Mouse (Mus musculus): ENCODE results near the gene Srsf9. TPM values are rescaled to one million over a fixed set of nuclear protein-coding genes. Genes with fewer than 3 reads are reported as not detected.
A peak's percentile ranks its signal among the peaks of the same experiment; 100 is the strongest.

The Srsf9 gene
- polyA plus RNA-seq, 1 experiment from 2014 or later, result 433 TPM

DNA sequence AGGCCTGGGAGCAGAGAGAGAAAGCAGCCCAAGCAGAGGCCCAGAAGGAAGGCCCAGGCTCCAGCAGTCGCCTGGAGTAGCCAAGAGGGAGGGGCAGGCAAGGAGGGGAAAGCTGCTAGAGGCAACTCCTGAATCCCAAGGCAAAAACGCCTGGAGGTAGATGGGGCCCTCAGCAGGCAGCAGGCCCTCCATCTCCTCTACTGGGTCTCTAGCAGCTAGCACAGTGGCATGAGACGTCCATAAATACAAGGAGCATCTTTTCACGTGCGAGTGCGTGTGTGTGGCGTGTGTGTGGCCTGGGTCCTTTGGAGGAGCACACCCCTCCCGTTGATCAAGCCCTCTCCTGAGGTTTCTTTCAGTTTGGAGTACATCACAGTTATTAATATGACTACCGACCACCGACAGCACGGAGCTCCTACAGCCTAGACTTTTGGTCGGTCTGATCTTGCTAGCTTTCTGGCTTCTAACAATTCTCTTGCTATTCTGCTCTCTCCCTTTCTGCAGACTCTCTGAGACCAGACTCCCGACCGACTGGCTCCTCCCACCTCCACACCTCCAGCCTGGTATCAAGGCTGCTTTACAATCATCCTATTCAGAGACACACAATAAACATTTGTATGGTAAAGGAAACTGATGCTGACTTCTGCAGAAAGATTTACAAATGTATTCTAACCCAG, 9.9 kb upstream of the Srsf9 start:
- DNase-seq (ENCODE audit: low spot score) (peak; percentile 65), ATAC-seq (ENCODE audit: insufficient number of reproducible peaks, low FRiP score, low TSS enrichment, low read depth) (peak; percentile 63; the same call in 1 of the 2 replicates)
- no peaks in the 10 kb centered on the region for H3K9me3 ChIP-seq (ENCODE audit: control insufficient read depth, low read length)
- H3K27ac ChIP-seq (replicated peaks; ENCODE audit: low read depth, low read length), result peak overlapping the region; percentile 94
- peak overlapping the region; percentile 25; the same call in 1 of the 2 replicates for H3K4me2 ChIP-seq (ENCODE audit: low read depth, severe bottlenecking)
- WGBS, result 4% methylated on average over 14 of the region's 14 CpGs
- H3K4me3 ChIP-seq (ENCODE audit: low read depth, low read length), result no peak overlapping the region
- peak overlapping the region; percentile 57 for H3K9ac ChIP-seq (ENCODE audit: low read length)
- no peaks in the 10 kb centered on the region for H3K36me3 ChIP-seq (ENCODE audit: control insufficient read depth, insufficient read depth, low read length)
- no peaks in the 10 kb centered on the region for H3K27me3 ChIP-seq (ENCODE audit: control insufficient read depth, insufficient read depth, low read length)
- H3K4me1 ChIP-seq (ENCODE audit: control insufficient read depth, insufficient read depth, low read length), result peaks cover 34% of the 10 kb centered on the region

DNA sequence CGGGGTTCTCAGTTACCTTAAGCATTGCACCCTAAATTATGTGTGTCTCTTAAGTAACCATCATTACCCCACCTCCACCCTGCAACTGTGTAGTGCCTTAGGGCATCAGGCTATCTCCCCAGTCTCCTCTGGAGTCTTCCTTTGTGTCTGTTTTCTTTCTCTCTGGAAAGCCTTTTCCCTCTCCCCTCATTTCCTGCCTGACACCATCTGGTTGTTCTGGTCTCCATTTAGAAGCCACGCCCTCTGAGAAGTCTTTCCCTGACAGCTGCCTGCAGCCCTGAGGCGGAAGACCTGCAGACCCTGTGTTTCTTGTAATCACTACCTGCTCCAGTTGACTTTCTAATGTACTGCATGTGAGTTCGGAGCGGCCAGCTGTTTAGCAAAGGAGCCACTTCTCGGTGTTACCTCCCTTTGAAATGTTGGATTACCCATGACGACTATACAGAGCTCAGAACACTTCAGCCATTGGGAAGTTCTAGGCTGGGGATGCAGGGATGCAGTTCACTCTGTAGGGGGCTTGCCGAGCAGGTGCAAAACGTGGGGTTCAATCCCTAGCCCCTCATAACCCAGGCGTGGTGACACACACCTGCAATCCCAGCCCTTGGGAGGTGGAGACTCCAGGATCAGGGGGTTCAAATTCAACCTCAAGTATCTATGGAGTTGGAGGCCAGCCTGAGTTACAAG, 9.2 kb upstream of the Srsf9 start:
- DNase-seq (ENCODE audit: low spot score) (peak; percentile 78), ATAC-seq (ENCODE audit: insufficient number of reproducible peaks, low FRiP score, low TSS enrichment, low read depth) (peak; percentile 76)
- Histone ChIP-seq H3K4me1 (ENCODE audit: control insufficient read depth, insufficient read depth, low read length) (peaks cover 34% of the 10 kb centered on the region), H3K36me3 (ENCODE audit: control insufficient read depth, insufficient read depth, low read length) (no peaks in the 10 kb centered on the region), H3K27ac (replicated peaks; ENCODE audit: low read depth, low read length) (peak overlapping the region; percentile 94), H3K4me3 (ENCODE audit: low read depth, low read length) (no peak overlapping the region), H3K27me3 (ENCODE audit: control insufficient read depth, insufficient read depth, low read length) (no peaks in the 10 kb centered on the region), H3K9me3 (ENCODE audit: control insufficient read depth, low read length) (no peaks in the 10 kb centered on the region), H3K4me2 (ENCODE audit: low read depth, severe bottlenecking) (peak overlapping the region; percentile 25; the same call in 1 of the 2 replicates), H3K9ac (ENCODE audit: low read length) (no peak overlapping the region)
- under 1% methylated on average over 10 of the region's 10 CpGs for WGBS

DNA sequence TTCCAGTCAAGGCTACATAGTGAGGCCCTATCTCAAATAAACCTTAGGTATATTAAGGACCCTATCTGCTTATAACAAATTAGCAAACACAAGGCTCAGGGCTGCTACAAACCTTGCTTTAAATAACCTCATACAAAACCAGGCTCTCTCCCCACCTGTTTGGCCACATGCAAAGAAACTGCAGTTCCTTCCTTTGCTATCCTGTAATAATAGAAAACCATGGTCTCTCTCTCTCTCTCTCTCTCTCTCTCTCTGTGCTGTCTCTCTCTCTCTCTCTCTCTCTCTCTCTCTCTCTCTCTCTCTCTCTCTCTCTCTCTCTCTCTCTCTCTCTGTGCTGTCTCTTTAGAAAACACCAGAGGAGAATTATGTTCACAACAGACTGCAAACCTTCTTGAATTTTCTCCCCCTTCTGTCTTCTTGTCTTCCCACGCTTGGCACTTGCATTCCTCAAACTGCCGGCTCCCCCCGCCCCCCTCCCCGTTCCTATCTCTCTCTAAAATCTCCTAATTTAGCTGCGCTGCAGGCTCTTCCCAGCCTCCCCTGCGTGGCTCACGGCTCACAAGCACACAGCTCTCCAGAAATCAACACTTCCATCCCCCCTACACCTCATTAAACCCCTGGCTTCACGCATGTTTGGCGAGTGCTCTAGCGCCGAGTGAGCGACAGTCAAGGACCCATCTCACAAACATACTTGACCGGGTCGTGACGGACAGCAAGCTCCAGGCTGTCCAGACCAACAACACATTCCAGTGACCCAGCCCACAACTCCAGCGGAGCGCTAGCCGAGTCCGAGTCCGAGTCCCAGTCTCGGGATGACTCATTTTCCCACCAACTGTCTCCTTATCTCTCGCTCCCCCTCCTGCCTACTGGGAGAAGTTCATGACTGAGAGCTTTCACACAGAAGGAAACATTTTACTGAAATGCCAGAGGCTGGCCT, 7.7 kb upstream of the Srsf9 start:
- under 1% methylated on average over 22 of the region's 22 CpGs for WGBS
- peak; percentile 40; the same call in 1 of the 2 replicates for ATAC-seq (ENCODE audit: insufficient number of reproducible peaks, low FRiP score, low TSS enrichment, low read depth)

DNA sequence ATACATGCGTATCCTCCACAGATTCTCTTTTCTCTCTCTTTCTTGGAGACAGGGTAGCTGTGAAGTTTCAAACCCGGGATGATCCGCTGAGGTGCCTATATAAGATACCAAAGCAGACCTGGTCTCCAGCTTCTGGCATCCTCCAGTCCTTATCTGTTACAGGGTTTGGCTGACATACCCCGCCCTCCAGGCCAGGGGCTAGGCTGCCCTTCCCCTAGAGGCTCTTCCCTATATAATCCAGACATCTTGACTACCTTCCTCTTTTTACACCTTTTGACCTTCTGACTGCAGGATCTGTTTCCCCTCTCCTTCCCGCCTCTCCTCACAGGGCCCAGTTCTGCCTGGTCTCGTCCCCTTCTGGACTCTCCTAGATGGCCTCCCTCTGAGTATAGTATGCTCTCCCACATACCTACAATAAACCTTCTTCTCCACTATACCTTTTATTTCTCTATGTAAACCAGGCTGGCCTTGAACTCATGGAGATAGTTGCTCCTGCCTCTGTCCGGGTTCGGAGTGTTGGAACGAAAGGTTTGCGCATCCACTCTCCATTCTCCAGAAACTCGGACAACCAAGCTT, 633 bp upstream of the Srsf9 start:
- ATAC-seq (ENCODE audit: insufficient number of reproducible peaks, low FRiP score, low TSS enrichment, low read depth), result peak; percentile 65; the same call in 1 of the 2 replicates
- no peak for DNase-seq (ENCODE audit: low spot score)
- WGBS, result 27% methylated on average over 11 of the region's 11 CpGs

More for the DNA sequence above, 7.7 kb upstream of the Srsf9 start:
- Histone ChIP-seq H3K27me3 (ENCODE audit: control insufficient read depth, insufficient read depth, low read length) (no peaks in the 10 kb centered on the region), H3K9ac (ENCODE audit: low read length) (peak overlapping the region; percentile 17; the same call in 1 of the 2 replicates), H3K36me3 (ENCODE audit: control insufficient read depth, insufficient read depth, low read length) (no peaks in the 10 kb centered on the region), H3K4me1 (ENCODE audit: control insufficient read depth, insufficient read depth, low read length) (peaks cover 30% of the 10 kb centered on the region), H3K4me3 (ENCODE audit: low read depth, low read length) (peak overlapping the region; percentile 24), H3K9me3 (ENCODE audit: control insufficient read depth, low read length) (no peaks in the 10 kb centered on the region), H3K4me2 (ENCODE audit: low read depth, severe bottlenecking) (peak overlapping the region; percentile 67), H3K27ac (replicated peaks; ENCODE audit: low read depth, low read length) (0 out of 2 replicates have a peak overlapping the region, but pooled peaks have one; percentile 30)
- peak; percentile 73 for DNase-seq (ENCODE audit: low spot score)

DNA sequence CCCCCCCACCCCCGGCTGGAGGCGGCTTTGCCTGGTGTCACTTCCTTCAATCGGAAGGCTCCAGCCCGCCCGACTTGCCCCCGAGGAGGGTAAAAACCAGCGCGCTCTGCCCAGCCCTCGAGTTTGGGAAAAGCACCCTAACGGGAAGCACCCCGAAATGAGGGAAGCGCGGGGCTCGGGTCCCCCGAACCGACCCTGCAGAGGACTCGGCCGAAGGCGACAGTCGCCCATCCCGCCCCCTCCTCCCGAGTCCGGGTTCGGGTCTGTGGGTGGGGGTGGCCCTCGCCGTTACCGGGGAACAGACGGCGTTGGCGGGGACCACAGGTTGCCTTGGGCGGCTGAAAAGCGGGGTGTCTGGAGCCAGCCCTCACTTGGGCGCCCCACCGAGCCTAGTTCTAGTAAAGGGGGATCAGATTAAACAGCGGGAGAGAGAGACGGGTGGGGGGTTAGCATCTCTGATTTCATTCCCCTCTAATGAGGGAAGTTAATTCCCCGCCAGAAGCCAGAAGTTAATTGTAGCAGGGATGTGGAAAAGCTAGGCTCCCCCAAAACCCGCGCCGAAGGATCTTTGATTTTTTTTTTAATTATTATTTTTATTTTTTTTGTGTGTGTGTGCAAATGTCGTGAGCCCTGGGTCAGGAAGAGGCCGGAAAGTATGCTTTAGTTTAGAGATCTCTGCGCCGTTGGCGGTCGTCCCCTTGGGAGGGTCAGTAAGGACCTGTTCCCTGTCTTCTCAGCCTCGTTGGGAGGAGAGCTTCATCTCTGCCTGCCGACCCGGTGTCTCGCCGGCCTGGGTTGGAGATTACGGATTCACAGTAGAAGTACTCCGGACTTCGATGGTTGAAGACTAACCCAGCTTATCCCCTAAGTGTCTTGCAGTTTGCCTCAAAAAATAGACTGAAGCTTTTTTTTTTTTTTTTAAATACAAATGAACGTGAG, 902 bp downstream of the Srsf9 start:
- H3K9ac ChIP-seq (ENCODE audit: low read length), result peak overlapping the region; percentile 94
- DNase-seq (ENCODE audit: low spot score) (peak; percentile 45), ATAC-seq (ENCODE audit: insufficient number of reproducible peaks, low FRiP score, low TSS enrichment, low read depth) (no peak)
- H3K4me2 ChIP-seq (ENCODE audit: low read depth, severe bottlenecking), result peak overlapping the region; percentile 75
- 1% methylated on average over 52 of the region's 55 CpGs for WGBS
- peak overlapping the region; percentile 76 for H3K4me3 ChIP-seq (ENCODE audit: low read depth, low read length)
- no peaks in the 10 kb centered on the region for H3K27me3 ChIP-seq (ENCODE audit: control insufficient read depth, insufficient read depth, low read length)
- H3K4me1 ChIP-seq (ENCODE audit: control insufficient read depth, insufficient read depth, low read length), result peaks cover 10% of the 10 kb centered on the region
- peaks cover 8% of the 10 kb centered on the region; the same call in 1 of the 2 replicates for H3K36me3 ChIP-seq (ENCODE audit: control insufficient read depth, insufficient read depth, low read length)
- H3K9me3 ChIP-seq (ENCODE audit: control insufficient read depth, low read length), result no peaks in the 10 kb centered on the region
- H3K27ac ChIP-seq (replicated peaks; ENCODE audit: low read depth, low read length), result peak overlapping the region; percentile 81

More for the DNA sequence above, 633 bp upstream of the Srsf9 start:
- Histone ChIP-seq H3K9me3 (ENCODE audit: control insufficient read depth, low read length) (no peaks in the 10 kb centered on the region), H3K27me3 (ENCODE audit: control insufficient read depth, insufficient read depth, low read length) (no peaks in the 10 kb centered on the region), H3K27ac (replicated peaks; ENCODE audit: low read depth, low read length) (peak overlapping the region; percentile 81), H3K4me2 (ENCODE audit: low read depth, severe bottlenecking) (peak overlapping the region; percentile 75), H3K9ac (ENCODE audit: low read length) (peak overlapping the region; percentile 94), H3K4me1 (ENCODE audit: control insufficient read depth, insufficient read depth, low read length) (peaks cover 10% of the 10 kb centered on the region), H3K4me3 (ENCODE audit: low read depth, low read length) (peak overlapping the region; percentile 76), H3K36me3 (ENCODE audit: control insufficient read depth, insufficient read depth, low read length) (peaks cover 4% of the 10 kb centered on the region; the same call in 1 of the 2 replicates)

DNA sequence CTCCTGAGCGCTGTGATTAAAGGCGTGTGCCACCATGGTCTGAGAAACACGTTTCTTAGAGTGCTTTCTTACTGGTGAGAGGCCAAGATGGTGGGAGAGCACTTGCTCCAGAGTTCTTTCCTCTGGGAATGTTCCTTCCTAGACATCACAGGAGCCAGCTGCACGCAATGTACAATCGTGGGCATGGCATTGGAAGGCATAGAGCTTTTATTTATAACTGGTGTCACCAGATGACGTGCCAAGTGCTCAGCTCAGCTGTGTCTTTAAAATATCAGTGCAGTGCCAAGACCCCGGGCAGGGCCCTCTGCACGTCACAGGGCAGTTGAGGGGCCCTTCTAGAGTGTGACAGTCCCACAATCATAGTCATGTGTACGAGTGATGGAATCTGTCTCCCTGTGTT, 4.0 kb downstream of the Srsf9 start:
- ATAC-seq (ENCODE audit: insufficient number of reproducible peaks, low FRiP score, low TSS enrichment, low read depth) (no peak), DNase-seq (ENCODE audit: low spot score) (no peak)
- Histone ChIP-seq H3K9ac (ENCODE audit: low read length) (no peak overlapping the region), H3K4me1 (ENCODE audit: control insufficient read depth, insufficient read depth, low read length) (peaks cover 10% of the 10 kb centered on the region), H3K4me3 (ENCODE audit: low read depth, low read length) (no peak overlapping the region), H3K27ac (replicated peaks; ENCODE audit: low read depth, low read length) (no peak overlapping the region), H3K9me3 (ENCODE audit: control insufficient read depth, low read length) (no peaks in the 10 kb centered on the region), H3K27me3 (ENCODE audit: control insufficient read depth, insufficient read depth, low read length) (no peaks in the 10 kb centered on the region), H3K36me3 (ENCODE audit: control insufficient read depth, insufficient read depth, low read length) (peaks cover 24% of the 10 kb centered on the region), H3K4me2 (ENCODE audit: low read depth, severe bottlenecking) (no peak overlapping the region)
- WGBS, result 94% methylated on average over 9 of the region's 9 CpGs

DNA sequence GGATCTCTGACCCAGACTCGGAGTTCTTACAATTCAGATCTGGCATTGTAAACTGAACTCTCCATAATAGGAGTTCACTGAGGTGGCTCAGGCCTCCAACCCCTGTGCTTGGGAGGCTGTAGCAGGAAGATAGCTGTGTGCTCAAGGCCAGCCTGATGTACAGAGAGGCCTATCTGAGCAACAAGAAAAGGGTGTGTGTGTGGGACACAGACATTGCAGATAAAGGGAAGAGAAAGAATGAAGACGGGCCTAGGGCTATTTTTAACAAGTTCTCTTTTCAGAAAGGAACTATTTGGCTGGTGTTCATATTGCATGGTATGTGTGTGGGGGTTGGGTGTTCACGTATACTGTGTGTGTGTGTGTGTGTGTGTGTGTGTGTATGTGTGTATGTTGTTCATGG, 6.6 kb downstream of the Srsf9 start:
- Histone ChIP-seq H3K4me1 (ENCODE audit: control insufficient read depth, insufficient read depth, low read length) (peaks cover 6% of the 10 kb centered on the region), H3K9me3 (ENCODE audit: control insufficient read depth, low read length) (no peaks in the 10 kb centered on the region), H3K9ac (ENCODE audit: low read length) (no peak overlapping the region), H3K4me3 (ENCODE audit: low read depth, low read length) (no peak overlapping the region), H3K36me3 (ENCODE audit: control insufficient read depth, insufficient read depth, low read length) (peaks cover 24% of the 10 kb centered on the region), H3K27ac (replicated peaks; ENCODE audit: low read depth, low read length) (no peak overlapping the region), H3K27me3 (ENCODE audit: control insufficient read depth, insufficient read depth, low read length) (no peaks in the 10 kb centered on the region), H3K4me2 (ENCODE audit: low read depth, severe bottlenecking) (no peak overlapping the region)
- no peak for ATAC-seq (ENCODE audit: insufficient number of reproducible peaks, low FRiP score, low TSS enrichment, low read depth)
- WGBS, result 86% methylated on average over 3 of the region's 3 CpGs
- DNase-seq (ENCODE audit: low spot score), result no peak

Measured in limb, embryonic 11.5 days (tissue).